Mouse (Mus musculus) stomach, postnatal 0 days (tissue): Measurements from ENCODE around the gene Pgghg. TPM values are rescaled to one million over a fixed set of nuclear protein-coding genes. Genes with fewer than 3 reads are reported as not detected.
A peak's percentile ranks its signal among the peaks of the same experiment; 100 is the strongest.

Experiments
- ATAC-seq: fragments of 200-750 bp; cut with Nextera tagmentation; 2 replicates; pipeline ENCODE4 v1.8.0; 2017; ENCODE audit not compliant: low FRiP score, low TSS enrichment
- DNase-seq: peaks from one replicate; pipeline ENCODE4 v3.0.0-alpha.2; 2016; ENCODE audit warnings: low spot score
- H3K27ac ChIP-seq: fragments of 300-500 bp; sonication (generic); replicated peaks from 2 replicates; pipeline ENCODE4 v1.5.1; 2014; ENCODE audit warnings: mild to moderate bottlenecking, control low read depth
- H3K27me3 ChIP-seq: fragments of 300-500 bp; sonication (generic); 2 replicates; pipeline ENCODE4 v1.6.1; 2014; ENCODE audit warnings: low read length; ENCODE audit not compliant: control insufficient read depth, insufficient read depth
- H3K36me3 ChIP-seq: fragments of 300-500 bp; sonication (generic); 2 replicates; pipeline ENCODE4 v1.6.1; 2014; ENCODE audit warnings: low read length, mixed read lengths; ENCODE audit not compliant: control insufficient read depth, insufficient read depth
- H3K4me1 ChIP-seq: fragments of 300-500 bp; sonication (generic); replicated peaks from 2 replicates; pipeline ENCODE4 v1.6.1; 2014; ENCODE audit warnings: antibody characterized with exemption; ENCODE audit not compliant: control insufficient read depth, insufficient read depth
- H3K4me2 ChIP-seq: fragments of 300-500 bp; sonication (generic); replicated peaks from 2 replicates; pipeline ENCODE4 v1.6.1; 2014; ENCODE audit warnings: low read depth, mild to moderate bottlenecking, control low read depth, moderate library complexity
- H3K4me3 ChIP-seq: fragments of 300-500 bp; sonication (generic); 2 replicates; pipeline ENCODE4 v1.5.1; 2014; ENCODE audit warnings: low read depth, low read length, control low read depth
- H3K9ac ChIP-seq: fragments of 300-500 bp; sonication (generic); 2 replicates; pipeline ENCODE4 v1.6.1; 2014; ENCODE audit warnings: mild to moderate bottlenecking, low read length, control low read depth, mixed read lengths
- H3K9me3 ChIP-seq: fragments of 300-500 bp; sonication (generic); 2 replicates; pipeline ENCODE4 v1.6.1; 2016; ENCODE audit warnings: low read length; ENCODE audit not compliant: control insufficient read depth
- CTCF ChIP-seq: IDR thresholded peaks from 2 replicates; pipeline ENCODE4 v1.5.1; 2016; ENCODE audit warnings: antibody characterized with exemption, low read depth, mild to moderate bottlenecking, moderate library complexity
- EP300 ChIP-seq: optimal IDR thresholded peaks from 2 replicates; pipeline ENCODE3; 2016; ENCODE audit warnings: antibody characterized with exemption
- WGBS: fragments of 180-500 bp; shearing (Covaris S2); extraction: QIAGEN DNeasy Blood & Tissue Kit; methylation state at CpG from one replicate; pipeline ENCODE4 v1.1.7; 2014; 5-methylcytosine and 5-hydroxymethylcytosine counted together
- polyA plus RNA-seq: library from polyadenylated mRNA; unstranded; fragments of >200 nt; fragmentation: Nextera tagmentation; extraction: Ambion mirVana; gene quantifications from 2 replicates; pipeline ENCODE4 v1.2.1, GENCODE M21; 2015

Pgghg gene
- polyA plus RNA-seq, 1 experiment from 2014 or later = 10.1 TPM

- no peaks in the 10 kb centered on the region for H3K36me3 ChIP-seq
- H3K4me2 ChIP-seq = no peak overlapping the region
- H3K4me3 ChIP-seq = no peak overlapping the region
- H3K9ac ChIP-seq = no peak overlapping the region
- no peak overlapping the region for H3K27ac ChIP-seq
- DNase-seq (no peak), ATAC-seq (0 out of 2 replicates have a peak, but pooled peaks have one; percentile 11)
- TF ChIP-seq CTCF (no peak), EP300 (no peak)
- H3K4me1 ChIP-seq = no peaks in the 10 kb centered on the region; the same call in 1 of the 2 replicates
- no peaks in the 10 kb centered on the region for H3K9me3 ChIP-seq
- no peaks in the 10 kb centered on the region for H3K27me3 ChIP-seq
- 82% methylated on average over 14 of the region's 14 CpGs for WGBS
These were observed 50.0 kb downstream of the Pgghg start for GRCm38 (mm10) chr7:140991117-140991689.

Other genes starting within 250 kb of the Pgghg start
- gene Olfr541, start 244.1 kb upstream of the Pgghg start, polyA plus RNA-seq = not detected in 2 replicates
- 0.52 and 0.85 TPM in 2 replicates for gene Cyp2e1, start 177.7 kb upstream of the Pgghg start, polyA plus RNA-seq
- 0.11 and 0.16 TPM in 2 replicates for gene Syce1, start 153.5 kb upstream of the Pgghg start, polyA plus RNA-seq
- 0.59 and 0.65 TPM in 2 replicates for gene Zfp941, start 119.2 kb upstream of the Pgghg start, polyA plus RNA-seq
- 21.9 and 22.7 TPM in 2 replicates for gene Urah, start 106.4 kb upstream of the Pgghg start, polyA plus RNA-seq
- gene Scgb1c1, start 95.8 kb upstream of the Pgghg start, polyA plus RNA-seq = not detected in 2 replicates
- not detected in 2 replicates for gene Odf3, start 93.6 kb upstream of the Pgghg start, polyA plus RNA-seq
- gene Gm45785, start 85.1 kb upstream of the Pgghg start, polyA plus RNA-seq = not detected in 2 replicates
- 49.0 and 49.1 TPM in 2 replicates for gene Ric8a, start 84.4 kb upstream of the Pgghg start, polyA plus RNA-seq
- gene Bet1l, start 83.8 kb upstream of the Pgghg start, polyA plus RNA-seq = 44.5 and 49.0 TPM in 2 replicates
- 160 and 166 TPM in 2 replicates for gene Psmd13, start 59.4 kb upstream of the Pgghg start, polyA plus RNA-seq
- 17.9 and 19.0 TPM in 2 replicates for gene Sirt3, start 59.1 kb upstream of the Pgghg start, polyA plus RNA-seq
- gene Cox8b, start 40.9 kb upstream of the Pgghg start, polyA plus RNA-seq = 1.3 and 2.6 TPM in 2 replicates
- 1.6 and 1.7 TPM in 2 replicates for gene Nlrp6, start 20.5 kb upstream of the Pgghg start, polyA plus RNA-seq
- 0.58 and 0.82 TPM in 2 replicates for gene Ifitm5, start 8.9 kb downstream of the Pgghg start, polyA plus RNA-seq
- 0.32 and 0.71 TPM in 2 replicates for gene Gm45717, start 14.5 kb downstream of the Pgghg start, polyA plus RNA-seq
- gene Ifitm2, start 14.6 kb downstream of the Pgghg start, polyA plus RNA-seq = 932 and 1,048 TPM in 2 replicates
- gene Ifitm1, start 25.8 kb downstream of the Pgghg start, polyA plus RNA-seq = 162 and 173 TPM in 2 replicates
- 350 and 450 TPM in 2 replicates for gene Ifitm3, start 69.4 kb downstream of the Pgghg start, polyA plus RNA-seq
- gene Ifitm6, start 76.5 kb downstream of the Pgghg start, polyA plus RNA-seq = 0.40 and 0.63 TPM in 2 replicates
- not detected in 2 replicates for gene Gm17387, start 87.7 kb downstream of the Pgghg start, polyA plus RNA-seq
- 1.2 and 1.5 TPM in 2 replicates for gene B4galnt4, start 119.7 kb downstream of the Pgghg start, polyA plus RNA-seq
- gene Pkp3, start 136.8 kb downstream of the Pgghg start, polyA plus RNA-seq = 97.9 and 105 TPM in 2 replicates
- gene Sigirr, start 159.2 kb downstream of the Pgghg start, polyA plus RNA-seq = 12.6 and 14.0 TPM in 2 replicates
- gene Ano9, start 176.4 kb downstream of the Pgghg start, polyA plus RNA-seq = 17.9 and 20.4 TPM in 2 replicates
- 21.6 and 22.9 TPM in 2 replicates for gene Ptdss2, start 181.0 kb downstream of the Pgghg start, polyA plus RNA-seq
- 216 and 220 TPM in 2 replicates for gene Rnh1, start 231.5 kb downstream of the Pgghg start, polyA plus RNA-seq